Mouse (Mus musculus): ENCODE measurements around the gene Rps6kc1. TPM values are rescaled to one million over a fixed set of nuclear protein-coding genes. Genes with fewer than 3 reads are reported as not detected.

Rps6kc1 gene
- polyA plus RNA-seq, 1 experiment: 7.4 TPM

DNA sequence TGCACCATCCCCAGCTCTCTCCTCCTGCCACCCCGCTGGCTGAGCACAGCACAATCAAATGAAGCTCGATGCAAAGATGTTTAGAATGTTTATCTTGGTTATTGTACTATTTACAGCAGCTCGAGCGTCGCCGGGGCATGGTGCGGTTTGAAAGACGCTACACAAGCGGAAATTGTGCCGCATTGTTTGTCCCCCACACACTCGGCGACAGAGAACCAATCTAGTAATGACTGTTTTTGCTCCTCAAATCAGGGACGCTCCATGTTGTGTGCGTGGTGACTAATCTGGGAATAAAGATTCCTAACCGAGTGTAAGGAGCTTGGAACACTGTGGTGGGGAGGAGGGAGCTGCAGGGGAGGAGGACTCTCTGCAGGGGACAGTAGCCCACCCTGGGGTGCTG lies 250.3 kb downstream of the Rps6kc1 start:
- Histone ChIP-seq H3K27me3 (ENCODE audit: control insufficient read depth, insufficient read depth, low read length) (no peaks in the 10 kb centered on the region), H3K4me3 (ENCODE audit: control insufficient read depth, insufficient read depth, low read length) (no peak overlapping the region), H3K4me1 (replicated peaks; ENCODE audit: control insufficient read depth, insufficient read depth, low read length) (no peaks in the 10 kb centered on the region), H3K27ac (ENCODE audit: control insufficient read depth, insufficient read depth, low read length) (no peak overlapping the region), H3K36me3 (ENCODE audit: control insufficient read depth, insufficient read depth, low read length) (no peaks in the 10 kb centered on the region)
- 90% methylated on average over 15 of the region's 15 CpGs for WGBS
- DNase-seq: no peak
- TF ChIP-seq CTCF (IDR thresholded peaks at IDR 0.05; ENCODE audit: borderline replicate concordance, control insufficient read depth, extremely low read depth, insufficient read depth, low read length, poor library complexity): no peak
- no peak for TF ChIP-seq POLR2A (IDR thresholded peaks at IDR 0.05; ENCODE audit: control insufficient read depth, extremely low read depth, insufficient read depth, low read length, poor library complexity)

DNA sequence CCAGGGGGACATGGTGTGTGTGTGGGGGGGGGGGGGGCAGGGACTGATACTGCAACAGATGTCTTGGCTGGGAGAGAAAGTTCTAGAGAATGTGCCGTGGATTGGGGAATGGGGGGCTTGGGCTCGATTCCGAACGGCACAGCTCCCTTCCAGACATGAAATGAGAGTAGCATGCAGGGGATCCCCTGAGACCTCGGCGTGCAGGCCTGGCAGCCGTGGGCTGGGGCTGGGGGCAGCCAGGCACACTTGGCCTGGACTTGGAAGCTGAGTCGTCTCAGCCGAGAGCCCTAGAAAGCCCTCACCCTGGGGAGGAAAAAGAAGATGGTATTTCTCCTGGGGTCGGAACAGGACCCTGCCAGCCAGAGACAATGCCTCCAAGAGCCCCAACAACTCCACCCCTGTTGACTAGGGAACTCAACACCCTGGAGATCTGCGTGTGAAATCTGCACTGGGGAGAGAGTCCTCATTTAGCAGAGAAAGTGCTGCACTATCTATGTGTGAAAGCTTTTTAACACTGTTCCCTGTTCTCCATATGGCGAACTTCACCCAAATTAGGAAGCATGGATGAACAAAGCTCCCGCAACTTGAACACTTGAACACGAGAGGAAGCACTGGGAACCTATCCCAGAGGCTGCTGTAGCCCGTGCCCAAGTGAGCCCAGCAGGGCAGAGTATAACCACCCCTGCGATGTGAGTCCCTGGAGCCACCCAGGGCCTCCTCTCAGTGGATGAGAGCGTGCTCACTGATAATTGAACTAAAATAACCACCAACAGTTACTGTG lies 251.7 kb downstream of the Rps6kc1 start:
- no peak for DNase-seq
- 85% methylated on average over 17 of the region's 17 CpGs for WGBS
- Histone ChIP-seq H3K4me1 (replicated peaks; ENCODE audit: control insufficient read depth, insufficient read depth, low read length) (no peaks in the 10 kb centered on the region), H3K27me3 (ENCODE audit: control insufficient read depth, insufficient read depth, low read length) (no peaks in the 10 kb centered on the region), H3K36me3 (ENCODE audit: control insufficient read depth, insufficient read depth, low read length) (no peaks in the 10 kb centered on the region), H3K27ac (ENCODE audit: control insufficient read depth, insufficient read depth, low read length) (no peak overlapping the region), H3K4me3 (ENCODE audit: control insufficient read depth, insufficient read depth, low read length) (no peak overlapping the region)
- TF ChIP-seq POLR2A (IDR thresholded peaks at IDR 0.05; ENCODE audit: control insufficient read depth, extremely low read depth, insufficient read depth, low read length, poor library complexity) (no peak), CTCF (IDR thresholded peaks at IDR 0.05; ENCODE audit: borderline replicate concordance, control insufficient read depth, extremely low read depth, insufficient read depth, low read length, poor library complexity) (no peak)

DNA sequence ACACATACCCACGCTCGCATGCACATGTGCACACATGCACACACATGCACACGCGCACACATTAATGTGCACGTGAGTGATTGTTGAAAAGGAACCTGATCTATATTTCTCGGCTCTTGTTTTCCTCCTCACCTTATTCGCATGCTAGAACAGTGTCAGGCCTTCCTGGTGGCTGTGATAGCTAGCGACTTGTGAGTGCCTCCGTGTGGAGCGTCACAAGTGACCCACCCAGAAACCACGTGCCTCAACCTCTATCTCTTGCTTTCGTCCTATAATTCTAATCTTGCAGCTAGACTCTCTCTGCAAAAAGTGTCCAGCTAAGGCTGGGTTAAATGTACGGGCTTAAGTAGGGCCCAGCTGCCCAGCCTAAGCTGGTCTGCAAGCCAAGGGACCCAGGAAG lies 253.3 kb downstream of the Rps6kc1 start:
- H3K27ac ChIP-seq (ENCODE audit: control insufficient read depth, insufficient read depth, low read length): no peak overlapping the region
- no peak overlapping the region for H3K4me3 ChIP-seq (ENCODE audit: control insufficient read depth, insufficient read depth, low read length)
- H3K36me3 ChIP-seq (ENCODE audit: control insufficient read depth, insufficient read depth, low read length): no peaks in the 10 kb centered on the region
- whole genome bisulfite sequencing: 94% methylated on average over 13 of the region's 13 CpGs
- no peaks in the 10 kb centered on the region for H3K27me3 ChIP-seq (ENCODE audit: control insufficient read depth, insufficient read depth, low read length)
- no peak for DNase-seq
- TF ChIP-seq POLR2A (IDR thresholded peaks at IDR 0.05; ENCODE audit: control insufficient read depth, extremely low read depth, insufficient read depth, low read length, poor library complexity) (no peak), CTCF (IDR thresholded peaks at IDR 0.05; ENCODE audit: borderline replicate concordance, control insufficient read depth, extremely low read depth, insufficient read depth, low read length, poor library complexity) (no peak)
- no peaks in the 10 kb centered on the region for H3K4me1 ChIP-seq (replicated peaks; ENCODE audit: control insufficient read depth, insufficient read depth, low read length)

DNA sequence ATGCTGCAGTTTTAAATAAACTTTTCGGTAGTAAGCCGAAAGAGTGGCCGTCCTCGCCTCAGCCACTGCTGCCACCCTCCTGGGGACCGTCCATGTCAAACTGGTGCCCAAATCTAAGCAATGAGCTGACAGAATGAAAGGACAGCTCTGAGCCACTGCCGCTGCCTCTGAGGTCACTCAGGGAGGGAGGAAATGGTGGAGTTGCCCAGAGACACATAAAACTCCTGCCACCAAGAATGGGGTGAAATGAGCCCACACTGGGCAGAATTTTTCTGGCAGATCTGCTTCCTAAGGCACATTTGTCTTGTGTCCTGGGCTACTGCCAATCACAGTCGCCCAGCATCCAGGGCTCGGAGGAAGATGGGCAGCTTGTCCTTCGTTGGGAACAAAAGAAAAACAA lies 255.5 kb downstream of the Rps6kc1 start:
- no peak for TF ChIP-seq POLR2A (IDR thresholded peaks at IDR 0.05; ENCODE audit: control insufficient read depth, extremely low read depth, insufficient read depth, low read length, poor library complexity)
- TF ChIP-seq CTCF (IDR thresholded peaks at IDR 0.05; ENCODE audit: borderline replicate concordance, control insufficient read depth, extremely low read depth, insufficient read depth, low read length, poor library complexity): no peak
- H3K27ac ChIP-seq (ENCODE audit: control insufficient read depth, insufficient read depth, low read length): no peak overlapping the region
- no peak overlapping the region for H3K4me3 ChIP-seq (ENCODE audit: control insufficient read depth, insufficient read depth, low read length)
- no peaks in the 10 kb centered on the region for H3K27me3 ChIP-seq (ENCODE audit: control insufficient read depth, insufficient read depth, low read length)
- DNase-seq: no peak
- H3K4me1 ChIP-seq (replicated peaks; ENCODE audit: control insufficient read depth, insufficient read depth, low read length): no peaks in the 10 kb centered on the region
- H3K36me3 ChIP-seq (ENCODE audit: control insufficient read depth, insufficient read depth, low read length): no peaks in the 10 kb centered on the region
- 68% methylated on average over 9 of the region's 9 CpGs for WGBS

DNA sequence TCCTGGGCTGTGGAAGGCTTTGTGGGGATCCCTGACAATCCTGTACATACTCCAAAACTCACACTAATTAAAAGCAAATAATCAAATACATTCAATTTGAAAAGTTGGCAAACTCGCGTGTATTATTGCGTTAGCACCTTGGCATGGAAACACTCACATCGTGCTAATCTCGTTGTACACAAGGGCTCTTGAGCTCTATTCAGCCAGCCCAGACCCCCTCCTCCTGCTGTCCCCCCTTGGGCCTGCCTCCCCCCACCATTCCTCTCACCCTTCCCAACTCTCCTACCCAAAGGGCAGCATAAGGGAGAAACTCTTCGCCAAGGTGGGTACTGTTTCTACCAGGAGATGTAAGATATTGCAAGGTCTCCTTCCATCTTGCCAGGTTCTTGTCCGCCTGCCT lies 255.9 kb downstream of the Rps6kc1 start:
- WGBS: 96% methylated on average over 7 of the region's 7 CpGs
- no peaks in the 10 kb centered on the region for H3K4me1 ChIP-seq (replicated peaks; ENCODE audit: control insufficient read depth, insufficient read depth, low read length)
- H3K4me3 ChIP-seq (ENCODE audit: control insufficient read depth, insufficient read depth, low read length): no peak overlapping the region
- no peak overlapping the region for H3K27ac ChIP-seq (ENCODE audit: control insufficient read depth, insufficient read depth, low read length)
- H3K27me3 ChIP-seq (ENCODE audit: control insufficient read depth, insufficient read depth, low read length): no peaks in the 10 kb centered on the region
- DNase-seq: no peak
- no peaks in the 10 kb centered on the region for H3K36me3 ChIP-seq (ENCODE audit: control insufficient read depth, insufficient read depth, low read length)
- TF ChIP-seq CTCF (IDR thresholded peaks at IDR 0.05; ENCODE audit: borderline replicate concordance, control insufficient read depth, extremely low read depth, insufficient read depth, low read length, poor library complexity): no peak
- no peak for TF ChIP-seq POLR2A (IDR thresholded peaks at IDR 0.05; ENCODE audit: control insufficient read depth, extremely low read depth, insufficient read depth, low read length, poor library complexity)

DNA sequence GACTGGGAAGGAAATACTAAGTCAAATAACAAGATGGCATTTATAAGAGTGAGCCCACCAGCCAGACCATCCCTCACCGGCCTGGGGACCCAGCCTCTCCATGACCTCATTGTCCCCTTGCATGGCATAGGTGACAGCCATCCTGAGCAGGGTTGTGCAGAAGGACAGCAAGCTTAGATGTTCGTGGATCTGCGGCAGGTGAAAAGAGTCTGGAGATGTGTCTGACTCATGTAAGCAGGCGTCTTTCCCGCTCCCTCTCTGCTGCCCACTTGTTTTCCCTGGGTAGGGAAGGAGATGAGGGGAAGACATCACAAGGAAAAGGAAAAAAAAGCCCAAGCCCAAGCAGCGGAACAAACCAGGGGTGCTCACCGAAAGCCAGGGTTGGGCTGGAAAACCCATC lies 256.5 kb downstream of the Rps6kc1 start:
- TF ChIP-seq POLR2A (IDR thresholded peaks at IDR 0.05; ENCODE audit: control insufficient read depth, extremely low read depth, insufficient read depth, low read length, poor library complexity) (no peak), CTCF (IDR thresholded peaks at IDR 0.05; ENCODE audit: borderline replicate concordance, control insufficient read depth, extremely low read depth, insufficient read depth, low read length, poor library complexity) (no peak)
- no peaks in the 10 kb centered on the region for H3K36me3 ChIP-seq (ENCODE audit: control insufficient read depth, insufficient read depth, low read length)
- H3K27ac ChIP-seq (ENCODE audit: control insufficient read depth, insufficient read depth, low read length): no peak overlapping the region
- no peak overlapping the region for H3K4me3 ChIP-seq (ENCODE audit: control insufficient read depth, insufficient read depth, low read length)
- WGBS: 94% methylated on average over 7 of the region's 7 CpGs
- no peaks in the 10 kb centered on the region for H3K4me1 ChIP-seq (replicated peaks; ENCODE audit: control insufficient read depth, insufficient read depth, low read length)
- no peak for DNase-seq
- H3K27me3 ChIP-seq (ENCODE audit: control insufficient read depth, insufficient read depth, low read length): no peaks in the 10 kb centered on the region

DNA sequence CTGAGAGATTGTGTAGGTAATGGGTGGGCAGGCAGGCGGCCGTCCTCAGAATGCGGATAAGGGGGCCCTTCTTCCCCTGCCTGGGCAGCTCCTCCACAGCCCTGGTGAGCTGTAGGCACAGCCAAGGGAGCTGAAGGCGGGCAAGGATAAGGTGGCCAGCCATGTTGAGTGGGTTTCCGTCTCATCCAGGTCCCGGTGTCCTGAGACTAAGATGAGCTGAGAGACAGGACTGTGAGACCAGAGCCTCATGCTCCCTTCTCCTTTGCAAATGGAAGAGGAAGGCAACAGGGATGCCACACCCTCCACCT lies 256.9 kb downstream of the Rps6kc1 start:
- WGBS: 91% methylated on average over 6 of the region's 6 CpGs
- Histone ChIP-seq H3K4me1 (replicated peaks; ENCODE audit: control insufficient read depth, insufficient read depth, low read length) (no peaks in the 10 kb centered on the region), H3K4me3 (ENCODE audit: control insufficient read depth, insufficient read depth, low read length) (no peak overlapping the region), H3K27me3 (ENCODE audit: control insufficient read depth, insufficient read depth, low read length) (no peaks in the 10 kb centered on the region), H3K36me3 (ENCODE audit: control insufficient read depth, insufficient read depth, low read length) (no peaks in the 10 kb centered on the region), H3K27ac (ENCODE audit: control insufficient read depth, insufficient read depth, low read length) (no peak overlapping the region)
- TF ChIP-seq POLR2A (IDR thresholded peaks at IDR 0.05; ENCODE audit: control insufficient read depth, extremely low read depth, insufficient read depth, low read length, poor library complexity) (no peak), CTCF (IDR thresholded peaks at IDR 0.05; ENCODE audit: borderline replicate concordance, control insufficient read depth, extremely low read depth, insufficient read depth, low read length, poor library complexity) (no peak)
- DNase-seq: no peak

All from thymus, adult 2 months (tissue).